Mouse (Mus musculus) ES-E14 (cell line): ENCODE results near the gene Olfr465-ps1. TPM values are rescaled to one million over a fixed set of nuclear protein-coding genes. Genes with fewer than 3 reads are reported as not detected.

Experiments used
- DNase-seq: peaks from one replicate; pipeline ENCODE4 v3.0.0-alpha.2; 2013; ENCODE audit warnings: low read depth, low spot score
- H3K27ac ChIP-seq: 2 replicates; pipeline ENCODE4 v1.5.1; 2012; ENCODE audit warnings: low read depth, mild to moderate bottlenecking, low read length, moderate library complexity, mixed read lengths; ENCODE audit not compliant: poor library complexity, insufficient read depth, severe bottlenecking
- H3K36me3 ChIP-seq: 2 replicates; pipeline ENCODE4 v1.6.1; 2012; ENCODE audit warnings: mild to moderate bottlenecking, low read length, moderate library complexity, mixed read lengths; ENCODE audit not compliant: control insufficient read depth, poor library complexity, insufficient read depth, severe bottlenecking
- H3K4me1 ChIP-seq, 2 experiments: fragments of 150-350 bp in 1 of 2; sonication (generic) in 1 of 2; 2 replicates each; pipeline ENCODE4 v1.6.1; 2012; ENCODE audit warnings: low read length in 2 of 2, mild to moderate bottlenecking in 1 of 2, mixed read lengths in 1 of 2; ENCODE audit not compliant: control insufficient read depth in 2 of 2, insufficient read depth in 2 of 2, poor library complexity in 1 of 2
- H3K4me3 ChIP-seq, 2 experiments: fragments of 150-350 bp in 1 of 2; sonication (generic) in 1 of 2; 2 replicates each; pipeline ENCODE4 v1.5.1; 2012; ENCODE audit warnings: low read length in 2 of 2, low read depth in 1 of 2, mild to moderate bottlenecking in 1 of 2, mixed read lengths in 1 of 2; ENCODE audit not compliant: insufficient read depth in 1 of 2, poor library complexity in 1 of 2, severe bottlenecking in 1 of 2
- H3K9ac ChIP-seq: 2 replicates; pipeline ENCODE4 v1.6.1; 2012; ENCODE audit warnings: low read depth, mild to moderate bottlenecking, low read length, mixed read lengths; ENCODE audit not compliant: poor library complexity, insufficient read depth, severe bottlenecking
- H3K9me3 ChIP-seq: fragments of 150-350 bp; sonication (generic); 2 replicates; pipeline ENCODE4 v1.6.1; 2012; ENCODE audit warnings: low read depth, mild to moderate bottlenecking, low read length; ENCODE audit not compliant: control insufficient read depth, insufficient read depth
- CHD2 ChIP-seq: IDR thresholded peaks from 2 replicates; pipeline ENCODE4 v1.6.1; 2014; ENCODE audit warnings: mild to moderate bottlenecking, low read depth, low read length, inconsistent platforms
- HCFC1 ChIP-seq: IDR thresholded peaks from 2 replicates; pipeline ENCODE4 v1.6.1; 2012; ENCODE audit warnings: low read length, inconsistent platforms, borderline replicate concordance; ENCODE audit not compliant: insufficient read depth
- MAFK ChIP-seq: IDR thresholded peaks from 2 replicates; pipeline ENCODE4 v1.6.1; 2014; ENCODE audit warnings: mild to moderate bottlenecking, low read depth, low read length, inconsistent platforms; ENCODE audit not compliant: insufficient read depth
- ZC3H11A ChIP-seq: IDR thresholded peaks from 2 replicates; pipeline ENCODE4 v1.6.1; 2012; ENCODE audit warnings: low read depth, mild to moderate bottlenecking, inconsistent platforms, low read length, borderline replicate concordance
- ZNF384 ChIP-seq: IDR thresholded peaks from 2 replicates; pipeline ENCODE4 v1.6.1; 2012; ENCODE audit warnings: low read depth, low read length, inconsistent platforms
- in situ Hi-C, 2 experiments: fragments of 600-800 bp; cut with MboI; formaldehyde crosslinking; loops; one replicate each; pipeline ENCODE4 v1.15.1; 2025; ENCODE audit warnings: low sequenced_read_pairs in 2 of 2, inconsistent platforms in 1 of 2; ENCODE audit not compliant: unreplicated experiment in 2 of 2
- total RNA-seq: library from RNA; depleted of rRNA; stranded (reverse); fragments of 300-350 nt; gene quantifications from 2 replicates; pipeline ENCODE4 v1.2.3, GENCODE M21; 2012; rRNA removed

Gene Olfr465-ps1
- not detected in 2 replicates for total RNA-seq

GRCm38 (mm10) chr13:65137789-65138188 is at the start of gene Olfr465-ps1:
Olfr465-ps1 (plus strand) TSS chr13:65138089.
- H3K4me3 ChIP-seq = no peak within 1 kb of the TSS
- H3K9ac ChIP-seq = no peak within 1 kb of the TSS
- H3K36me3 ChIP-seq = no peaks in the 10 kb centered on the region
- TF ChIP-seq MAFK = no peak
- in situ Hi-C loops = no loop called here
- DNase-seq = no peak
- no peaks in the 10 kb centered on the region for H3K9me3 ChIP-seq
- no peak within 1 kb of the TSS for H3K27ac ChIP-seq
- H3K4me1 ChIP-seq = no peaks in the 10 kb centered on the region

- DNase-seq = no peak
- in situ Hi-C loops = no loop called here
Observed at GRCm38 (mm10) chr13:65095923-65096322, 42.0 kb upstream of the Olfr465-ps1 start.

GRCm38 (mm10) chr13:65097018-65097417 is 40.9 kb upstream of the Olfr465-ps1 start:
- H3K27ac ChIP-seq = no peak overlapping the region
- no peaks in the 10 kb centered on the region for H3K36me3 ChIP-seq
- no peak overlapping the region for H3K9ac ChIP-seq
- no peaks in the 10 kb centered on the region for H3K9me3 ChIP-seq
- no peaks in the 10 kb centered on the region; a peak in 1 of 4 replicates for H3K4me1 ChIP-seq
- DNase-seq = no peak
- no peak overlapping the region for H3K4me3 ChIP-seq
- in situ Hi-C loops = no loop called here
- TF ChIP-seq MAFK = no peak
- TF ChIP-seq ZC3H11A = no peak
- TF ChIP-seq HCFC1 = no peak
- TF ChIP-seq CHD2 = no peak

More at GRCm38 (mm10) chr13:65095923-65096322, 42.0 kb upstream of the Olfr465-ps1 start:
- Histone ChIP-seq H3K4me1 (no peaks in the 10 kb centered on the region; a peak in 1 of 4 replicates), H3K27ac (no peak overlapping the region), H3K9ac (no peak overlapping the region), H3K9me3 (no peaks in the 10 kb centered on the region), H3K36me3 (no peaks in the 10 kb centered on the region), H3K4me3 (no peak overlapping the region)
- no peak for TF ChIP-seq ZNF384
- TF ChIP-seq ZC3H11A = no peak
- TF ChIP-seq HCFC1 = no peak
- no peak for TF ChIP-seq MAFK

DNA sequence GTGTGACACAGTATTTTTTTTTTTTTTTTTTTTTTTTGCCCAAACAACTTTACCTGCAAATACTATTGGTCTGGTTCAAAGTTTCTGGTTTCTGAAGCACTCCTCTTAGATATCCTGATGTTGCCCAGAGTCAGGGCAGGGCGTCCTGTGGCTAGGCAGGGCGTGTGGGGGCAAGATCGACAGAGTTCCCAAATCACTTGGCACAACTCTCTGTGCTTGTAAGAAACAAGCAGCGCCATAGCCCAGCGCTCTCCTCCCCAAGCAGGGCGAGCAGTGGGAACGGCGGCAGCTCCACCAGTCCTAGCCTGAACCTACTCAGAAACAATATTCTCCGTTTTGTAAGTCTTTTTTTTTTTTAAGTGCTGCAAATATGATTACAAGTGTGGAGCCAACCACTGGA is 37.2 kb upstream of the Olfr465-ps1 start:
- TF ChIP-seq ZC3H11A (no peak), ZNF384 (no peak), CHD2 (no peak), HCFC1 (no peak), MAFK (no peak)
- Histone ChIP-seq H3K36me3 (no peaks in the 10 kb centered on the region), H3K9me3 (no peaks in the 10 kb centered on the region), H3K4me3 (no peak overlapping the region), H3K9ac (no peak overlapping the region), H3K27ac (no peak overlapping the region), H3K4me1 (no peaks in the 10 kb centered on the region; a peak in 1 of 4 replicates)
- no peak for DNase-seq
- in situ Hi-C loops = no loop called here

DNA sequence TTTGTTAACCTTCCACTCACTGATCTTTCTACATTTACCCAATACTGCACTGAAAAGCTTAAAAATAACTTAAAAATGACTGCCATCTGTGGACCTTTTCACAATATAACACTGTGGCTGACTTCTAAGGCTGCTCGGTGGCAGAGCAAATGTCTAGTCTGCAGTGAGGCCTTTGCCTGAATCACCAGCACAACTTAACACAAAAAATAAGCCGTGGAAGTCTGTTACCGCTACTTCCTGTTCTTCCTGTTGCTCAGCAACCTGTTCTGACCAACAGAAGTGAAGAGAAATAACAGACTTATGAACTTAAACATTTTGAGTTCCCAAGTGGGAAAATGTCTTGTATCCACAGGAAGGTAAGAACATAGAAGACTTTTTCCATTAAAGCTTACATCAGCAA is 36.7 kb upstream of the Olfr465-ps1 start:
- no peak overlapping the region for H3K27ac ChIP-seq
- no peaks in the 10 kb centered on the region for H3K36me3 ChIP-seq
- no peak for DNase-seq
- no peaks in the 10 kb centered on the region; a peak in 1 of 4 replicates for H3K4me1 ChIP-seq
- no peak overlapping the region for H3K9ac ChIP-seq
- no peaks in the 10 kb centered on the region for H3K9me3 ChIP-seq
- H3K4me3 ChIP-seq = no peak overlapping the region
- in situ Hi-C loops = no loop called here
- TF ChIP-seq CHD2 (no peak), MAFK (no peak), ZNF384 (no peak), HCFC1 (no peak), ZC3H11A (no peak)
